Mouse (Mus musculus) MEL (cell line): Measurements from ENCODE around the gene Nr5a2.

Experiments
- CHD1 ChIP-seq: IDR thresholded peaks from 2 replicates; pipeline ENCODE4 v1.6.1; 2012; ENCODE audit warnings: low read depth, mild to moderate bottlenecking, inconsistent platforms, low read length, improper control_type of control experiment
- CHD2 ChIP-seq: IDR thresholded peaks from 2 replicates; pipeline ENCODE4 v1.6.1; 2011; ENCODE audit warnings: low read length, improper control_type of control experiment
- EP300 ChIP-seq, 2 experiments: IDR thresholded peaks; 2 replicates each; pipeline ENCODE4 v1.6.1; 2011; ENCODE audit warnings: improper control_type of control experiment in 2 of 2, low read length in 2 of 2, low read depth in 1 of 2, mild to moderate bottlenecking in 1 of 2
- GATA1 ChIP-seq: IDR thresholded peaks from 2 replicates; pipeline ENCODE4 v1.6.1; 2011; ENCODE audit warnings: low read depth, low read length, improper control_type of control experiment
- NELFE ChIP-seq: IDR thresholded peaks from 2 replicates; pipeline ENCODE4 v1.6.1; 2011; ENCODE audit warnings: low read depth, low read length, improper control_type of control experiment
- NRF1 ChIP-seq: IDR thresholded peaks from 2 replicates; pipeline ENCODE4 v1.6.1; 2014; ENCODE audit warnings: low read depth, mild to moderate bottlenecking, inconsistent platforms, low read length, improper control_type of control experiment, moderate library complexity; ENCODE audit not compliant: poor library complexity, insufficient read depth, severe bottlenecking
- POLR2A ChIP-seq, 2 experiments: IDR thresholded peaks; 2 replicates each; pipeline ENCODE4 v1.6.1; 2011 to 2012; ENCODE audit warnings: low read length in 2 of 2, mild to moderate bottlenecking in 2 of 2, control low read depth in 1 of 2, improper control_type of control experiment in 1 of 2, low read depth in 1 of 2, moderate library complexity in 1 of 2; ENCODE audit not compliant: control insufficient read depth in 1 of 2, insufficient read depth in 1 of 2, poor library complexity in 1 of 2
- UBTF ChIP-seq: IDR thresholded peaks from 2 replicates; pipeline ENCODE4 v1.6.1; 2012; ENCODE audit warnings: low read depth, mild to moderate bottlenecking, inconsistent platforms, low read length, improper control_type of control experiment, moderate library complexity, borderline replicate concordance; ENCODE audit not compliant: insufficient read depth

- TF ChIP-seq POLR2A (IDR thresholded peaks at IDR 0.05; ENCODE audit: control insufficient read depth in 1 of 2, insufficient read depth in 1 of 2, low read depth in 1 of 2, low read length in 2 of 2, poor library complexity in 1 of 2) = no peak
- TF ChIP-seq NRF1 = no peak
- no peak for TF ChIP-seq GATA1
- TF ChIP-seq NELFE = no peak
- TF ChIP-seq UBTF = no peak
- TF ChIP-seq CHD1 = no peak
- TF ChIP-seq EP300 (IDR thresholded peaks at IDR 0.05; ENCODE audit: low read depth in 1 of 2, low read length in 2 of 2) = no peak
- no peak for TF ChIP-seq CHD2
These were observed 24.8 kb downstream of the Nr5a2 start for GRCm38 (mm10) chr1:136935316-136935959.
